In the genomic region with DNA sequence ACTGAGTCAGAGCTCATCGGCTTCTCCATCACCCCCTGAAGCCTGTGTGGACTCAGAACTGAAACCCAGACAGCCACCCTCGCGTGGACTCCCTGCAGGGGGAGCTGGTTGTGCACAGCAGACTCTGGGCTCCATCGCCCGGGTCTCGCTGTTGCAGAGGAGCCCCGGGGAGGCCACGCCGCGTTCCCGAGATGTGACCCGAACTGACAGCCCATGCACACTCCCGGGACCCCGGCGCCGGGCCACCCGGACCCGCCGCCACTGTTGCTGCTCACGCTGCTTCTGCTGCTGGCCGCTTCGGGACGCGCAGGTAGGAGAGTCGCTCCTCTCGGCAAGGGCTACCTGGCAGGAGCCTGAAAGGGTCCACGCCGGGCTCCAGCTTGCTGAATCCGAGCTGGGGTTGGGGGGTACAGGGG, we compare ENCODE assay signal across 8 mouse cellular contexts. TPM values are rescaled to one million over a fixed set of nuclear protein-coding genes. Genes with fewer than 3 reads are reported as not detected.
DNase-seq lines count a peak whose midpoint lies in the region; ATAC-seq and TF ChIP-seq lines count a peak whose summit lies in the region.

A gene (plus strand): TSS at position 150 of the 416 bp plus-strand sequence.

- no peaks in the 10 kb centered on the region for H3K9me3 ChIP-seq in limb, embryonic 10.5 days (replicated peaks)
- H3K9me3 ChIP-seq in midbrain, embryonic 12.5 days = no peaks in the 10 kb centered on the region

- intact Hi-C loops in gastrocnemius, adult 2 months (cut with DNase I) = loop anchor here (5.0 kb wide), 1 partner anchor 180 kb away; no protein-coding TSS in a partner anchor

- peak; percentile 76 for ATAC-seq in common myeloid progenitor, adult 5-6 weeks (replicated peaks; ENCODE audit: low read depth, poor library complexity, severe bottlenecking)
- ATAC-seq in inflammation-experienced regulatory T-cells, adult 6 months = peak; percentile 63
- ATAC-seq in midbrain, embryonic 12.5 days (ENCODE audit: low FRiP score, low read depth) = peak; percentile 75

- peak within 1 kb of the TSS; percentile 93 for H3K4me2 ChIP-seq in midbrain, embryonic 12.5 days (replicated peaks)

- peak within 1 kb of the TSS; percentile 62 for H3K4me3 ChIP-seq in gastrocnemius, adult 2 months
- peak within 1 kb of the TSS; percentile 59 for H3K4me3 ChIP-seq in limb, embryonic 10.5 days
- H3K4me3 ChIP-seq in midbrain, embryonic 12.5 days = peak within 1 kb of the TSS; percentile 50

- H3K36me3 ChIP-seq in limb, embryonic 10.5 days = no peaks in the 10 kb centered on the region
- no peaks in the 10 kb centered on the region for H3K36me3 ChIP-seq in midbrain, embryonic 12.5 days

- peak; percentile 48 to 51 for DNase-seq in cerebellum, postnatal 14 days
- no peak for DNase-seq in cerebellum, adult 8-10 months
- DNase-seq in gastrocnemius, adult 2 months = peak; percentile 53
- DNase-seq in limb, embryonic 10.5 days (ENCODE audit: low spot score) = peak; percentile 72
- peak; percentile 36 to 42 for DNase-seq in spleen, postnatal 36 days (ENCODE audit: low spot score in 2 of 2)

- peak within 1 kb of the TSS; percentile 57 for H3K9ac ChIP-seq in midbrain, embryonic 12.5 days (replicated peaks)

- H3K27me3 ChIP-seq in limb, embryonic 10.5 days (ENCODE audit: low read depth, poor library complexity, severe bottlenecking) = peaks cover 38% of the 10 kb centered on the region
- peaks cover 20% of the 10 kb centered on the region for H3K27me3 ChIP-seq in midbrain, embryonic 12.5 days

- peak; percentile 47 for TF ChIP-seq CTCF in gastrocnemius, adult 2 months (IDR thresholded peaks at IDR 0.05)

- H3K27ac ChIP-seq in gastrocnemius, adult 2 months = no peak within 1 kb of the TSS
- H3K27ac ChIP-seq in limb, embryonic 10.5 days = peak within 1 kb of the TSS; percentile 46; the same call in 1 of the 2 replicates
- H3K27ac ChIP-seq in midbrain, embryonic 12.5 days (replicated peaks) = no peak within 1 kb of the TSS

- WGBS in limb, embryonic 10.5 days = 3% methylated on average over 29 of the region's 29 CpGs
- WGBS in midbrain, embryonic 12.5 days = 1% methylated on average over 29 of the region's 29 CpGs

- peaks cover 9% of the 10 kb centered on the region for H3K4me1 ChIP-seq in limb, embryonic 10.5 days
- peaks cover 7% of the 10 kb centered on the region for H3K4me1 ChIP-seq in midbrain, embryonic 12.5 days

RNA-seq across cellular contexts. Expression of the gene that starts here (rescaled TPM):
- 1.4 and 1.6 TPM in 2 replicates for total RNA-seq in common myeloid progenitor, adult 5-6 weeks (2017)
- not detected for total RNA-seq in gastrocnemius, adult 2 months (2021)
- polyA plus RNA-seq in inflammation-experienced regulatory T-cells, adult 6 months (2017; shearing (Covaris generic)) = under 1 TPM in 1 of 3 experiments, not detected in 2; 0.73 TPM
- 0.06 and 0.20 TPM in 2 replicates for polyA plus RNA-seq in limb, embryonic 10.5 days (2016; fragmentation: Nextera tagmentation; extraction: Ambion mirVana)
- polyA plus RNA-seq in midbrain, embryonic 12.5 days (2016; fragmentation: Nextera tagmentation; extraction: Ambion mirVana) = 0.10 TPM in 1 of 2 replicates, not detected in the other

Comparison
In these comparisons a context has a peak if more than half of its experiments do, and no peak if none do; other contexts are left out.
1. Peak in DNase-seq and H3K4me3 ChIP-seq in gastrocnemius, adult 2 months; RNA of the gene not detected or under 1 TPM.
2. Peak in ATAC-seq in inflammation-experienced regulatory T-cells, adult 6 months; RNA of the gene not detected or under 1 TPM.
3. Peak in DNase-seq, H3K4me3 ChIP-seq and H3K27ac ChIP-seq in limb, embryonic 10.5 days; RNA of the gene not detected or under 1 TPM.
4. Peak in ATAC-seq, H3K4me3 ChIP-seq, H3K9ac ChIP-seq and H3K4me2 ChIP-seq in midbrain, embryonic 12.5 days; RNA of the gene not detected or under 1 TPM.